Mouse (Mus musculus) midbrain, postnatal 0 days (tissue): ENCODE results near the gene Gm49486. TPM values are rescaled to one million over a fixed set of nuclear protein-coding genes. Genes with fewer than 3 reads are reported as not detected.
"Not testable (repeated sequence)": the region's sequence is repeated elsewhere in the genome, so short reads cannot be mapped to it uniquely, and the experiment has no call there.

Source experiments
- ATAC-seq: fragments of 200-750 bp; cut with Nextera tagmentation; 2 replicates; pipeline ENCODE4 v1.8.0; 2017; ENCODE audit warnings: moderate number of reproducible peaks, mild to moderate bottlenecking, moderate TSS enrichment, moderate library complexity; ENCODE audit not compliant: low FRiP score
- DNase-seq: peaks from one replicate; pipeline ENCODE4 v3.0.0-alpha.2; 2015; ENCODE audit warnings: low spot score
- H3K27ac ChIP-seq: fragments of 300-500 bp; sonication (generic); 2 replicates; pipeline ENCODE4 v1.5.1; 2014; ENCODE audit warnings: low read depth, mild to moderate bottlenecking, low read length, mixed read lengths
- H3K27me3 ChIP-seq: fragments of 300-500 bp; sonication (generic); 2 replicates; pipeline ENCODE4 v1.6.1; 2014; ENCODE audit warnings: low read length, control low read depth, mixed read lengths; ENCODE audit not compliant: insufficient read depth
- H3K36me3 ChIP-seq: fragments of 300-500 bp; sonication (generic); 2 replicates; pipeline ENCODE4 v1.6.1; 2014; ENCODE audit warnings: low read length, control low read depth, mixed read lengths; ENCODE audit not compliant: insufficient read depth
- H3K4me1 ChIP-seq: fragments of 300-500 bp; sonication (generic); 2 replicates; pipeline ENCODE4 v1.6.1; 2014; ENCODE audit warnings: mild to moderate bottlenecking, control low read depth, antibody characterized with exemption, low read length, mixed read lengths; ENCODE audit not compliant: insufficient read depth
- H3K4me2 ChIP-seq: fragments of 300-500 bp; sonication (generic); 2 replicates; pipeline ENCODE4 v1.6.1; 2014; ENCODE audit warnings: low read depth, mild to moderate bottlenecking, low read length, mixed read lengths; ENCODE audit not compliant: poor library complexity, severe bottlenecking
- H3K4me3 ChIP-seq: fragments of 300-500 bp; sonication (generic); 2 replicates; pipeline ENCODE4 v1.5.1; 2014; ENCODE audit warnings: low read depth, mild to moderate bottlenecking, low read length, moderate library complexity
- H3K9ac ChIP-seq: fragments of 300-500 bp; sonication (generic); replicated peaks from 2 replicates; pipeline ENCODE4 v1.6.1; 2014; ENCODE audit warnings: mild to moderate bottlenecking, low read length, moderate library complexity, mixed read lengths; ENCODE audit not compliant: poor library complexity, severe bottlenecking
- H3K9me3 ChIP-seq: fragments of 300-500 bp; sonication (generic); 2 replicates; pipeline ENCODE4 v1.6.1; 2016; ENCODE audit warnings: low read length, control low read depth
- CTCF ChIP-seq: IDR thresholded peaks from 2 replicates; pipeline ENCODE4 v1.5.1; 2016; ENCODE audit warnings: antibody characterized with exemption, mild to moderate bottlenecking
- WGBS: fragments of 180-500 bp; shearing (Covaris S2); extraction: QIAGEN DNeasy Blood & Tissue Kit; methylation state at CpG from one replicate; pipeline ENCODE4 v1.1.7; 2014; 5-methylcytosine and 5-hydroxymethylcytosine counted together
- polyA plus RNA-seq: library from polyadenylated mRNA; unstranded; fragments of >200 nt; fragmentation: Nextera tagmentation; extraction: Ambion mirVana; gene quantifications from 2 replicates; pipeline ENCODE4 v1.2.1, GENCODE M21; 2015
- total RNA-seq: library from RNA; depleted of rRNA; stranded (reverse); fragments of >200 nt; gene quantifications from 2 replicates; pipeline ENCODE4 v1.2.3, GENCODE M21; 2014

The Gm49486 gene
- total and polyA plus RNA-seq, 2 experiments from 2014 or later = 1.8 to 2.0 TPM

DNA sequence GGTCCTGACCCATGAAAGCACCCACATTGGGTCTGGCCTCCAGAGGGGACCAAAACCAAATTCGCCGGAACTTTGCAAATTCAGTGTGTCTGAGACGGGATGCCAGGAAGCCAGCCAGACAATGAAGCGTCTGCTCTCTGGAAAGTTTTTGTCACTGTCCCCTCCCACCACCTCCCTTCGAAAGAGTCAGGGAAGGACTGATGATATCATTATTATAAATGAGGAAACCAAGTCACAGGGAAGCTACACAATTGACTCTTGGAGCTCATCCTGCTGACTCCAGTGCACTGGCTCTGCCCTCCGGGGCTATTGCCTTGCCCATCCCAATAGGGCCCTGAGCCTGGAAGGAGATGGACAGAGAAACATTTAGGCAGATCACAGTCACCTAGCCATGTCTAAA lies 15.6 kb upstream of the Gm49486 start:
- H3K27ac ChIP-seq = no peak overlapping the region
- ATAC-seq = no peak
- H3K9ac ChIP-seq = no peak overlapping the region
- no peaks in the 10 kb centered on the region for H3K27me3 ChIP-seq
- no peaks in the 10 kb centered on the region for H3K4me1 ChIP-seq
- H3K36me3 ChIP-seq = no peaks in the 10 kb centered on the region
- WGBS = 71% methylated on average over 6 of the region's 6 CpGs
- H3K4me3 ChIP-seq = no peak overlapping the region
- no peak for TF ChIP-seq CTCF
- H3K4me2 ChIP-seq = no peak overlapping the region
- no peak for DNase-seq
- H3K9me3 ChIP-seq = no peaks in the 10 kb centered on the region

DNA sequence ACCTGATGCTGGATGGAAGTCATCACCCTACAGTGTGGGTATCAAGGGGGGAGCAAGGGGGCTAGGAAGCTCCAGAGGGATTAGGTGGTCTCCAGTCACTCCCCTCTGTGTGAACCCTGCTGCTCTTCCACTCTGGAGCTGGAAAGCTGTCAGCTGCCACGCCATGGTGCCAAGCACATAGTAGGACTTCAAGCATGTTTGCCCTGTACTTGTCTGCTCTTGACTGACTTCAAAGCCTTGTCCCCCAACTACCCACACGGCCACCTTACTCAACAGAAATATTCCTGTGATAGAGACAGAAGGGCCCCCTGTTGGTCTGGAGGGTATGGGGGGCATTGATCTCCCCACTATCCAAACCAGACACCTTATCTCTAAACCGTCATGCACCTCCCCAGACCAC lies 13.0 kb upstream of the Gm49486 start:
- WGBS = 84% methylated on average over 3 of the region's 3 CpGs
- ATAC-seq (no peak), DNase-seq (no peak)
- no peaks in the 10 kb centered on the region for H3K4me1 ChIP-seq
- H3K4me2 ChIP-seq = no peak overlapping the region
- H3K36me3 ChIP-seq = no peaks in the 10 kb centered on the region
- no peaks in the 10 kb centered on the region for H3K9me3 ChIP-seq
- no peak overlapping the region for H3K27ac ChIP-seq
- no peak for TF ChIP-seq CTCF
- no peak overlapping the region for H3K9ac ChIP-seq
- H3K27me3 ChIP-seq = no peaks in the 10 kb centered on the region
- no peak overlapping the region for H3K4me3 ChIP-seq

DNA sequence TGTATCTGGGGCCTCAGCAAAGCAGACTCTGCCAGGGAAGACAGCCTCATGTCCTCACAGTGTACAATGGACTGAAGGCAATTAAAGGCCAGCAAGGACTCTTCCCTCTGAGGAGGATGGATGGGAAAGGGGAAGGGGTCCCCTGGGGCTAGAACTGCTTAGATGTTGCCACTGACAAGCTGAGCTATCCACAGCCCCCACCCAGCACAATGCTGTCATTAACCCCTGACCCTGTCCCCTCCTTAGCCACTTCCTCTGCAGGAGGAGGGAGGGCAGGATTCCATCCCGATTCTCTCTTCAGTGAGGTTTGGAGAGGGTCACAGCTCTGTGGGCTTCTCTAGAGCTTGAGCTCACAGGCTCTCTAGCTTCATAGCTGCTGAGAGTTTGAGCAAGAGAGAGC lies 9.6 kb upstream of the Gm49486 start:
- no peak for ATAC-seq
- Histone ChIP-seq H3K27ac (no peak overlapping the region), H3K9ac (no peak overlapping the region), H3K4me2 (no peak overlapping the region), H3K4me1 (no peaks in the 10 kb centered on the region), H3K9me3 (no peaks in the 10 kb centered on the region), H3K36me3 (no peaks in the 10 kb centered on the region), H3K4me3 (no peak overlapping the region), H3K27me3 (no peaks in the 10 kb centered on the region)
- no peak for TF ChIP-seq CTCF
- WGBS = 0% methylated on average over 1 of the region's 1 CpGs
- DNase-seq = no peak

DNA sequence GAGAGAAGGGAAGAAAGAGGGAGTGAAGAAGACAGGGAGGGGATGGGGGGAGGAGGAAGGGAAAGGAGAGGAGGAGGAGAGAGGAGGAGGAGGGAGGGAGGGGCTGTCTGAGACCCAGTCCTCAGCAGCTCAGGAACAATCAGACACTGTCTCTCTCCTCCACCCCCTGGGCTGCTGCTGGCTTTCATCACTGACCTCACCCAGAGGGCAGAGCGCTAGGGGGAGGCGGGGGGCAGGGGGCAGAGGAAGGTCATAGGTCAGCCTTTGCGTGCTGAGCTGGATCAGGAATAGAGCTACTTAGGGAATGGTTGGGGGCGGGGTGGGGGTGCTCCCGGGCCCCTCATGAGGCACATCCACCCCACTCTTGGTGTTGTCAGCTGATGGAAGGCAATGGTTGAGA lies 5.5 kb upstream of the Gm49486 start:
- H3K27ac ChIP-seq = no peak overlapping the region
- H3K4me3 ChIP-seq = no peak overlapping the region
- WGBS = 9% methylated on average over 5 of the region's 5 CpGs
- no peaks in the 10 kb centered on the region for H3K36me3 ChIP-seq
- 0 out of 2 replicates have a peak, but pooled peaks cover 4% of the 10 kb centered on the region for H3K4me1 ChIP-seq
- no peak for TF ChIP-seq CTCF
- no peaks in the 10 kb centered on the region for H3K9me3 ChIP-seq
- H3K9ac ChIP-seq = no peak overlapping the region
- H3K27me3 ChIP-seq = no peaks in the 10 kb centered on the region
- ATAC-seq (no peak), DNase-seq (no peak)
- H3K4me2 ChIP-seq = no peak overlapping the region

DNA sequence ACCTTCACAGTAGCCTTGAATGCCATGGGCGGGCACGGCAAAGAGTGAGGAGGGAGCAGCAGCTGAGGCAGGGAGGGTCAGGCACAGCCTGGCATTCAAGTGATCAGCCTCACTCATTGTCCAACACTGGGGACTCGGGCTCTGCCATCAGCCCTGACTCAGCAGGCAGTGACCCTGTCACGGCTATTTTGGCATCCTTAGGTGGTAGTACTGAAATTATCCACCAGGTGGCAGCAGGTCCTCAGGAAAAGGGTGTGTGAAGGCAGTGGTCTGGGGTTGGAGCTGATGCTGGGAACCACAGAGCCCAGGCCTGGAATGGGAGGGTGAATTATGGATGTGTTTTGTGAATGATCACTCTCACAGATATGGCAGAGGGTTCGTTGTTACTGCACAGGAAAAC lies 4.5 kb upstream of the Gm49486 start:
- TF ChIP-seq CTCF = peak; percentile 97

DNA sequence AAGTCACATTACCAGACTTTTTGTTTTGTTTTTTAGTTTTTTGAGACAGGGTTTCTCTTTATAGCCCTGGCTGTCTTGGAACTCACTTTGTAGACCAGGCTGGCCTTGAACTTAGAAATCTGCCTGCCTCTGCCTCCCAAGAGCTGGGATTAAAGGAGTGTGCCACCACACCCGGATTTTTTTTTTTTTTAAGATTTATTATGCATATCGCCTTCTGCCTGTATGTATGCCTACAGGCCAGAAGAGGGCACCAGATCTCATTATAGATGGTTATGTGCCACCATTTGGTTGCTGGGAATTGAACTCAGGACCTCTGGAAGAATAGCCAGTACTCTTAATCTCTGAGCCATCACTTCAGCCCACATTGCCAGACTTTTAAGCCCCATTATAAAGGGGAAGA lies 3.4 kb upstream of the Gm49486 start:
- H3K4me2 ChIP-seq, H3K27me3 ChIP-seq, ATAC-seq, H3K27ac ChIP-seq, DNase-seq, H3K9ac ChIP-seq, H3K9me3 ChIP-seq, H3K36me3 ChIP-seq, H3K4me3 ChIP-seq, H3K4me1 ChIP-seq: not testable (repeated sequence)
- WGBS = 64% methylated on average over 2 of the region's 2 CpGs
- peak; percentile 18; the same call in 1 of the 2 replicates for TF ChIP-seq CTCF

More for the DNA sequence above, 4.5 kb upstream of the Gm49486 start:
- WGBS = 6% methylated on average over 5 of the region's 5 CpGs
- Histone ChIP-seq H3K27me3 (no peaks in the 10 kb centered on the region), H3K4me3 (no peak overlapping the region), H3K27ac (no peak overlapping the region), H3K9ac (no peak overlapping the region), H3K9me3 (no peaks in the 10 kb centered on the region), H3K36me3 (no peaks in the 10 kb centered on the region), H3K4me2 (no peak overlapping the region), H3K4me1 (0 out of 2 replicates have a peak, but pooled peaks cover 4% of the 10 kb centered on the region)
- ATAC-seq (peak; percentile 38; the same call in 1 of the 2 replicates), DNase-seq (peak; percentile 85)
